Mouse (Mus musculus) forebrain, embryonic 14.5 days (tissue): ENCODE measurements around the gene Foxn2. TPM values are rescaled to one million over a fixed set of nuclear protein-coding genes. Genes with fewer than 3 reads are reported as not detected.

Experiments
- polyA plus RNA-seq: library from polyadenylated mRNA; unstranded; fragments of >200 nt; fragmentation: Nextera tagmentation; extraction: Ambion mirVana; gene quantifications from 2 replicates; pipeline ENCODE4 v1.2.1, GENCODE M21; 2014

Gene Foxn2
- polyA plus RNA-seq, 1 experiment from 2014 or later = 7.4 TPM

Other genes starting within 250 kb of the Foxn2 start
- gene Ppp1r21, start 89.4 kb downstream of the Foxn2 start, polyA plus RNA-seq = 33.3 and 34.7 TPM in 2 replicates
- 2.4 and 2.8 TPM in 2 replicates for gene Ston1, start 157.0 kb downstream of the Foxn2 start, polyA plus RNA-seq
- gene Gtf2a1l, start 227.9 kb downstream of the Foxn2 start, polyA plus RNA-seq = 0.17 TPM in 1 of 2 replicates, not detected in the other